Mouse (Mus musculus) myocyte (in vitro differentiated cells): Measurements from ENCODE around the gene Xlr5b.
"Not testable (repeated sequence)": the region's sequence is repeated elsewhere in the genome, so short reads cannot be mapped to it uniquely, and the experiment has no call there.

ENCODE experiments used
- E2F4 ChIP-seq: IDR thresholded peaks from one replicate; pipeline ENCODE4 v1.6.1; 2011; ENCODE audit warnings: mild to moderate bottlenecking, control low read depth, moderate library complexity; ENCODE audit not compliant: insufficient read depth
- MYOD1 ChIP-seq, 3 experiments: IDR thresholded peaks; one replicate each; pipeline ENCODE4 v1.6.1; 2011; ENCODE audit warnings: control low read depth in 2 of 3, low read depth in 2 of 3, mild to moderate bottlenecking in 2 of 3, moderate library complexity in 1 of 3; ENCODE audit not compliant: insufficient read length in 2 of 3, control insufficient read depth in 1 of 3
- MYOG ChIP-seq, 3 experiments: IDR thresholded peaks; one replicate each; pipeline ENCODE4 v1.6.1; 2011; ENCODE audit warnings: control low read depth in 2 of 3, low read depth in 2 of 3, mild to moderate bottlenecking in 2 of 3; ENCODE audit not compliant: insufficient read length in 2 of 3, control insufficient read depth in 1 of 3, insufficient read depth in 1 of 3
- POLR2A ChIP-seq: IDR thresholded peaks from one replicate; pipeline ENCODE4 v1.6.1; 2011; ENCODE audit warnings: low read depth, mild to moderate bottlenecking, control low read depth, moderate library complexity; ENCODE audit not compliant: insufficient read length
- POLR2AphosphoS2 ChIP-seq: IDR thresholded peaks from one replicate; pipeline ENCODE4 v1.6.1; 2011; ENCODE audit warnings: low read depth, control low read depth; ENCODE audit not compliant: insufficient read length
- TCF12 ChIP-seq: IDR thresholded peaks from one replicate; pipeline ENCODE4 v1.6.1; 2011; ENCODE audit warnings: mild to moderate bottlenecking, control low read depth; ENCODE audit not compliant: poor library complexity, insufficient read depth, severe bottlenecking
- USF1 ChIP-seq: IDR thresholded peaks from one replicate; pipeline ENCODE4 v1.6.1; 2011; ENCODE audit warnings: low read depth, mild to moderate bottlenecking, control low read depth, moderate library complexity

GRCm38 (mm10) chrX:73116747-73117146 lies 31.8 kb upstream of the Xlr5b start, which contains the start of gene Gm14685:
- TF ChIP-seq POLR2A; TCF12; E2F4; POLR2AphosphoS2; MYOG (IDR thresholded peaks at IDR 0.05; ENCODE audit: control insufficient read depth in 1 of 3, insufficient read depth in 1 of 3, insufficient read length in 2 of 3, low read depth in 2 of 3); MYOD1 (IDR thresholded peaks at IDR 0.05; ENCODE audit: control insufficient read depth in 1 of 3, insufficient read length in 2 of 3, low read depth in 2 of 3); USF1: not testable (repeated sequence)
